Mouse (Mus musculus) heart, adult 2 months (tissue): ENCODE data around the gene Hspb11.

Experiments
- EP300 ChIP-seq: fragments of 200-500 bp; IDR thresholded peaks from 2 replicates; pipeline ENCODE4 v1.6.1; 2011; ENCODE audit warnings: low read depth, low read length, control low read depth; ENCODE audit not compliant: insufficient read depth
- POLR2A ChIP-seq: fragments of 200-500 bp; IDR thresholded peaks from 2 replicates; pipeline ENCODE4 v1.6.1; 2011; ENCODE audit warnings: mild to moderate bottlenecking, low read depth, low read length, control low read depth; ENCODE audit not compliant: insufficient read depth

- TF ChIP-seq POLR2A (no peak), EP300 (no peak)
Measured at GRCm38 (mm10) chr4:107250494-107250893, 2.9 kb upstream of the Hspb11 start.
